ENCODE assay signal across 10 mouse cellular contexts in genomic region chr11:81115666-81116065, GRCm38 (mm10).
DNase-seq lines count a peak whose midpoint lies in the region; ATAC-seq and TF ChIP-seq lines count a peak whose summit lies in the region.
"Had no signal": no experiment of that assay in that cellular context is flagged by ENCODE, and none has a peak within 500 bp of the region (broad histone marks: within the 10 kb centered on the region; RNA-seq: fewer than 3 reads in every experiment).

No protein-coding gene starts in this region.

- peak; percentile 60 for DNase-seq in forebrain, embryonic 14.5 days (ENCODE audit: low spot score)
- peak; percentile 35 for DNase-seq in right cerebral cortex, postnatal 4 days
- no peak for DNase-seq in right cerebral cortex, adult 18-20 months
- peak; percentile 72 for DNase-seq in hindlimb bud, embryonic 11.5 days (ENCODE audit: extremely low spot score, low read depth, low spot score)
- DNase-seq in frontal cortex, postnatal 10 days (ENCODE audit: low spot score in 2 of 2) = no peak

- H3K36me3 ChIP-seq in forebrain, embryonic 14.5 days (ENCODE audit: control insufficient read depth, insufficient read depth, low read length) = no peaks in the 10 kb centered on the region
- no peaks in the 10 kb centered on the region for H3K36me3 ChIP-seq in forebrain, embryonic 12.5 days (replicated peaks)
- H3K36me3 ChIP-seq in myocyte (ENCODE audit: control insufficient read depth, insufficient read depth) = no peaks in the 10 kb centered on the region

- no peak overlapping the region for H3K4me3 ChIP-seq in forebrain, embryonic 14.5 days (ENCODE audit: low read depth, low read length)
- H3K4me3 ChIP-seq in forebrain, embryonic 12.5 days (replicated peaks) = no peak overlapping the region
- H3K4me3 ChIP-seq in myocyte = no peak overlapping the region
- H3K4me3 ChIP-seq: erythroblast, embryonic 14.5 days; megakaryocyte, embryonic 14.5 days had no signal

- WGBS in forebrain, embryonic 14.5 days = 40% methylated on average over 9 of the region's 9 CpGs
- WGBS in forebrain, embryonic 12.5 days = 44% methylated on average over 9 of the region's 9 CpGs

- no peaks in the 10 kb centered on the region for H3K27me3 ChIP-seq in forebrain, embryonic 14.5 days (replicated peaks; ENCODE audit: control insufficient read depth, insufficient read depth, low read length)
- no peaks in the 10 kb centered on the region for H3K27me3 ChIP-seq in forebrain, embryonic 12.5 days
- H3K27me3 ChIP-seq in myocyte (ENCODE audit: control insufficient read depth, insufficient read depth, insufficient read length) = no peaks in the 10 kb centered on the region
- H3K27me3 ChIP-seq: megakaryocyte, embryonic 14.5 days had no signal

- no peak overlapping the region for H3ac ChIP-seq in myocyte (ENCODE audit: control insufficient read depth, insufficient read length)

- no peak for TF ChIP-seq POLR2A in myocyte (IDR thresholded peaks at IDR 0.05; ENCODE audit: insufficient read length, low read depth)

- no peak for ATAC-seq in forebrain, embryonic 14.5 days
- ATAC-seq in forebrain, embryonic 12.5 days (ENCODE audit: low FRiP score) = no peak
- no peak for ATAC-seq in monocyte, adult 5-6 weeks (replicated peaks; ENCODE audit: insufficient number of reproducible peaks, low FRiP score, low TSS enrichment, poor library complexity, severe bottlenecking)

- H3K79me2 ChIP-seq in myocyte (ENCODE audit: control insufficient read depth, insufficient read depth) = no peaks in the 10 kb centered on the region

- no peak overlapping the region for H3K9ac ChIP-seq in forebrain, embryonic 14.5 days (ENCODE audit: low read length)
- no peak overlapping the region for H3K9ac ChIP-seq in forebrain, embryonic 12.5 days

- no peak overlapping the region for H3K4me2 ChIP-seq in forebrain, embryonic 14.5 days (ENCODE audit: low read length)
- no peak overlapping the region for H3K4me2 ChIP-seq in forebrain, embryonic 12.5 days
- no peak overlapping the region for H3K4me2 ChIP-seq in myocyte (ENCODE audit: low read depth)

- H3K4me1 ChIP-seq in forebrain, embryonic 14.5 days (ENCODE audit: control insufficient read depth, insufficient read depth, low read length) = no peaks in the 10 kb centered on the region
- peaks cover 7% of the 10 kb centered on the region; the same call in 1 of the 2 replicates for H3K4me1 ChIP-seq in forebrain, embryonic 12.5 days
- H3K4me1 ChIP-seq: megakaryocyte, embryonic 14.5 days had no signal

- H3K27ac ChIP-seq in forebrain, embryonic 14.5 days (ENCODE audit: low read depth, low read length) = no peak overlapping the region
- no peak overlapping the region for H3K27ac ChIP-seq in forebrain, embryonic 12.5 days

- H3K9me3 ChIP-seq in forebrain, embryonic 14.5 days (replicated peaks; ENCODE audit: control insufficient read depth, low read length) = no peaks in the 10 kb centered on the region
- no peaks in the 10 kb centered on the region for H3K9me3 ChIP-seq in forebrain, embryonic 12.5 days

TF ChIP-seq in myocyte, 11 proteins besides CTCF, POLR2A, EP300 and RAD21:
- no peak for TF ChIP-seq MYOD1 (IDR thresholded peaks at IDR 0.05; ENCODE audit: control insufficient read depth in 1 of 3, insufficient read length in 2 of 3, low read depth in 2 of 3)
- TF ChIP-seq TCF3 (IDR thresholded peaks at IDR 0.05; ENCODE audit: insufficient read length, low read depth) = no peak
- TF ChIP-seq REST (IDR thresholded peaks at IDR 0.05; ENCODE audit: insufficient read depth, insufficient read length) = peak; percentile 92

Comparison
In these comparisons a context has a peak if more than half of its experiments do, and no peak if none do; other contexts are left out.
1. DNase-seq: peak in forebrain, embryonic 14.5 days (single experiment), right cerebral cortex, postnatal 4 days (single experiment) and hindlimb bud, embryonic 11.5 days (single experiment); none in right cerebral cortex, adult 18-20 months (single experiment) and frontal cortex, postnatal 10 days (0 of 2).